12 mouse cellular contexts compared by ENCODE assay signal in the genomic region with DNA sequence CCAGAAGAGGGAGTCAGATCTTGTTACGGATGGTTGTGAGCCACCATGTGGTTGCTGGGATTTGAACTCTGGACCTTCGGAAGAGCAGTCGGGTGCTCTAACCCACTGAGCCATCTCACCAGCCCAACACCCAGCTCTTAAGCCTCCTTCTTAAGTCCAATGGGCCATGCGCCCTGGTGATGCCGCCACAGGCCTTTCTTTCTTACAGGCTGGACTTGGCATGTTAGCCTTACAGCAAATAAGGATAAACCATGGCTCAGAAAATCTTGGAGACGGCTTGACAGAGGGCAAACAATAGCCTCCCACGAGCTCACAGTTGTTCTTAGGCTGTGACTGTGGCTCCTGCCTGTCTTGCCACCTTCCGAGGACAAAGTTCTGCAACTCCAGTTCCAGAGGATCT. TPM values are rescaled to one million over a fixed set of nuclear protein-coding genes. Genes with fewer than 3 reads are reported as not detected.
DNase-seq lines count a peak whose midpoint lies in the region; ATAC-seq and TF ChIP-seq lines count a peak whose summit lies in the region.
"Not testable (repeated sequence)": the region's sequence is repeated elsewhere in the genome, so short reads cannot be mapped to it uniquely, and the experiment has no call there.
"Had no signal": no experiment of that assay in that cellular context is flagged by ENCODE, and none has a peak within 500 bp of the region (broad histone marks: within the 10 kb centered on the region; RNA-seq: fewer than 3 reads in every experiment).

No protein-coding gene starts in this region.

- not testable (repeated sequence) for H3K9me3 ChIP-seq in ES-Bruce4 (replicated peaks; ENCODE audit: control insufficient read depth, insufficient read depth, low read length, poor library complexity, severe bottlenecking); liver, embryonic 12.5 days (replicated peaks); lung, embryonic 16.5 days (ENCODE audit: control insufficient read depth, low read length); stomach, embryonic 15.5 days

- H3K79me2 ChIP-seq in heart, adult 2 months (replicated peaks; ENCODE audit: control insufficient read depth, insufficient read depth, low read length): not testable (repeated sequence)

- H3K27me3 ChIP-seq in ES-Bruce4 (ENCODE audit: control insufficient read depth, insufficient read depth, low read length, poor library complexity, severe bottlenecking); heart, adult 2 months (ENCODE audit: control insufficient read depth, insufficient read depth, low read length); kidney, adult 2 months (replicated peaks; ENCODE audit: control insufficient read depth, insufficient read depth, low read length); liver, embryonic 12.5 days (replicated peaks); lung, embryonic 16.5 days (ENCODE audit: control insufficient read depth, insufficient read depth, low read depth, low read length); stomach, embryonic 15.5 days (replicated peaks): not testable (repeated sequence)

- not testable (repeated sequence) for TF ChIP-seq EP300 in ES-Bruce4 (IDR thresholded peaks at IDR 0.05; ENCODE audit: insufficient read depth, low read depth, low read length); heart, adult 2 months (IDR thresholded peaks at IDR 0.05; ENCODE audit: insufficient read depth, low read depth, low read length)

- H3K4me3 ChIP-seq in ES-Bruce4 (ENCODE audit: low read depth, low read length); brown adipose tissue, adult 24 weeks (ENCODE audit: insufficient read depth, low read depth, low read length); heart, adult 2 months; kidney, adult 2 months (ENCODE audit: insufficient read depth, low read depth, low read length); liver, embryonic 12.5 days; lung, embryonic 16.5 days (ENCODE audit: low read length); stomach, embryonic 15.5 days (replicated peaks): not testable (repeated sequence)

- H3K4me2 ChIP-seq in liver, embryonic 12.5 days; lung, embryonic 16.5 days (ENCODE audit: low read depth, low read length); stomach, embryonic 15.5 days: not testable (repeated sequence)

- ATAC-seq in liver, embryonic 12.5 days; lung, embryonic 16.5 days (ENCODE audit: low read depth); stomach, embryonic 15.5 days (ENCODE audit: insufficient read depth, low FRiP score, low read depth): not testable (repeated sequence)

- not testable (repeated sequence) for H3K36me3 ChIP-seq in ES-Bruce4 (ENCODE audit: control insufficient read depth, insufficient read depth, low read length, poor library complexity, severe bottlenecking); heart, adult 2 months (ENCODE audit: control insufficient read depth, insufficient read depth, low read length); kidney, adult 2 months (ENCODE audit: control insufficient read depth, insufficient read depth, low read length); liver, embryonic 12.5 days; lung, embryonic 16.5 days (ENCODE audit: control insufficient read depth, insufficient read depth, low read length); stomach, embryonic 15.5 days

- H3K27ac ChIP-seq in ES-Bruce4 (ENCODE audit: insufficient read depth, low read length): peak overlapping the region; percentile 80
- peak overlapping the region; percentile 43 for H3K27ac ChIP-seq in brown adipose tissue, adult 24 weeks (replicated peaks; ENCODE audit: low read depth, low read length)
- H3K27ac ChIP-seq in heart, adult 2 months: peak overlapping the region; percentile 31; the same call in 1 of the 2 replicates
- H3K27ac ChIP-seq in kidney, adult 2 months (ENCODE audit: insufficient read depth, low read depth, low read length): peak overlapping the region; percentile 47
- peak overlapping the region; percentile 58 for H3K27ac ChIP-seq in liver, embryonic 12.5 days
- peak overlapping the region; percentile 31; the same call in 1 of the 2 replicates for H3K27ac ChIP-seq in lung, embryonic 16.5 days (ENCODE audit: low read length)
- peak overlapping the region; percentile 83 for H3K27ac ChIP-seq in stomach, embryonic 15.5 days

- not testable (repeated sequence) for DNase-seq in heart, adult 2 months; kidney, adult 2 months

- intact Hi-C loops in heart, adult 2 months (cut with DNase I): not testable (repeated sequence)

- not testable (repeated sequence) for TF ChIP-seq POLR2A in ES-Bruce4 (IDR thresholded peaks at IDR 0.05; ENCODE audit: insufficient read depth, low read length); heart, adult 2 months (IDR thresholded peaks at IDR 0.05; ENCODE audit: insufficient read depth, low read depth, low read length); kidney, adult 2 months (IDR thresholded peaks at IDR 0.05; ENCODE audit: low read depth, low read length)

- WGBS in heart, adult 2 months: 75% methylated on average over 7 of the region's 8 CpGs
- WGBS in kidney, adult 2 months: 66% methylated on average over 7 of the region's 8 CpGs
- 81% methylated on average over 7 of the region's 8 CpGs for WGBS in liver, embryonic 12.5 days (ENCODE audit: insufficient replicate concordance)
- WGBS in lung, embryonic 16.5 days: 70% methylated on average over 7 of the region's 8 CpGs
- 68% methylated on average over 7 of the region's 8 CpGs for WGBS in stomach, embryonic 15.5 days

- H3K4me1 ChIP-seq in ES-Bruce4 (ENCODE audit: control insufficient read depth, insufficient read depth, low read length); heart, adult 2 months (ENCODE audit: control insufficient read depth, insufficient read depth, low read length); kidney, adult 2 months (ENCODE audit: control insufficient read depth, insufficient read depth, low read length): not testable (repeated sequence)
- peaks cover 14% of the 10 kb centered on the region for H3K4me1 ChIP-seq in brown adipose tissue, adult 24 weeks (ENCODE audit: control insufficient read depth, insufficient read depth, insufficient read length, low read length)
- peaks cover 56% of the 10 kb centered on the region for H3K4me1 ChIP-seq in liver, embryonic 12.5 days
- peaks cover 22% of the 10 kb centered on the region for H3K4me1 ChIP-seq in lung, embryonic 16.5 days (replicated peaks; ENCODE audit: control insufficient read depth, insufficient read depth, low read length)
- H3K4me1 ChIP-seq in stomach, embryonic 15.5 days: peaks cover 22% of the 10 kb centered on the region

- H3K9ac ChIP-seq in ES-Bruce4 (ENCODE audit: low read depth, poor library complexity, severe bottlenecking); heart, adult 2 months (ENCODE audit: low read depth, low read length); liver, embryonic 12.5 days; lung, embryonic 16.5 days (ENCODE audit: low read length); stomach, embryonic 15.5 days: not testable (repeated sequence)

- not testable (repeated sequence) for TF ChIP-seq CTCF in ES-Bruce4 (IDR thresholded peaks at IDR 0.05; ENCODE audit: low read depth, low read length); heart, adult 2 months (IDR thresholded peaks at IDR 0.05); kidney, adult 2 months (conservative IDR thresholded peaks at IDR 0.05; ENCODE audit: insufficient read depth, insufficient read length, low read depth, low read length)

RNA-seq across cellular contexts. Expression of gene Pgd, which starts 3.4 kb away (rescaled TPM):
- 109 and 112 TPM in 2 replicates for polyA plus RNA-seq in ES-Bruce4 (2011; ENCODE audit: insufficient read depth, insufficient read length, low read depth, missing spikeins)
- 583 and 610 TPM in 2 replicates for polyA plus RNA-seq in brown adipose tissue, adult 24 weeks (2012; ENCODE audit: insufficient read depth, insufficient read length, missing spikeins)
- 10 to 100 TPM; 32.8 to 36.8 TPM for total RNA-seq in heart, adult 2 months (2021)
- 44.8 and 45.3 TPM in 2 replicates for polyA plus RNA-seq in heart, adult 2 months (2012; rRNA removed)
- polyA plus RNA-seq in kidney, adult 2 months (2012; rRNA removed): 122 and 126 TPM in 2 replicates
- 88.5 and 91.3 TPM in 2 replicates for polyA plus RNA-seq in liver, embryonic 12.5 days (2016; fragmentation: Nextera tagmentation; extraction: Ambion mirVana)
- polyA plus RNA-seq in lung, embryonic 16.5 days (2015; fragmentation: Nextera tagmentation; extraction: Ambion mirVana): 108 and 115 TPM in 2 replicates
- polyA plus RNA-seq in stomach, embryonic 15.5 days (2015; fragmentation: Nextera tagmentation; extraction: Ambion mirVana): 166 and 178 TPM in 2 replicates

RNA-seq across cellular contexts. Expression of gene Cenps, which starts 32.5 kb away (rescaled TPM):
- polyA plus RNA-seq in ES-Bruce4 (2011; ENCODE audit: insufficient read depth, insufficient read length, low read depth, missing spikeins): 26.5 and 35.7 TPM in 2 replicates
- not detected in 2 replicates for polyA plus RNA-seq in brown adipose tissue, adult 24 weeks (2012; ENCODE audit: insufficient read depth, insufficient read length, missing spikeins)
- 1 to 10 TPM; 7.4 to 8.3 TPM for total RNA-seq in heart, adult 2 months (2021)
- 0.85 and 0.96 TPM in 2 replicates for polyA plus RNA-seq in heart, adult 2 months (2012; rRNA removed)
- 0.75 and 1.1 TPM in 2 replicates for polyA plus RNA-seq in kidney, adult 2 months (2012; rRNA removed)
- polyA plus RNA-seq in liver, embryonic 12.5 days (2016; fragmentation: Nextera tagmentation; extraction: Ambion mirVana): 23.2 and 25.9 TPM in 2 replicates
- 32.7 and 35.5 TPM in 2 replicates for polyA plus RNA-seq in lung, embryonic 16.5 days (2015; fragmentation: Nextera tagmentation; extraction: Ambion mirVana)
- polyA plus RNA-seq in stomach, embryonic 15.5 days (2015; fragmentation: Nextera tagmentation; extraction: Ambion mirVana): 22.6 and 23.7 TPM in 2 replicates

RNA-seq across cellular contexts. Expression of gene Cort, which starts 43.4 kb away (rescaled TPM):
- 0.91 and 1.4 TPM in 2 replicates for polyA plus RNA-seq in ES-Bruce4 (2011; ENCODE audit: insufficient read depth, insufficient read length, low read depth, missing spikeins)
- polyA plus RNA-seq in brown adipose tissue, adult 24 weeks (2012; ENCODE audit: insufficient read depth, insufficient read length, missing spikeins): not detected in 2 replicates
- under 1 TPM; 0.52 to 0.59 TPM for total RNA-seq in heart, adult 2 months (2021)
- polyA plus RNA-seq in heart, adult 2 months (2012; rRNA removed): not detected in 2 replicates
- polyA plus RNA-seq in kidney, adult 2 months (2012; rRNA removed): not detected in 2 replicates
- 0.35 TPM in 1 of 2 replicates, not detected in the other for polyA plus RNA-seq in liver, embryonic 12.5 days (2016; fragmentation: Nextera tagmentation; extraction: Ambion mirVana)
- 0.44 TPM in 1 of 2 replicates, not detected in the other for polyA plus RNA-seq in lung, embryonic 16.5 days (2015; fragmentation: Nextera tagmentation; extraction: Ambion mirVana)
- 0.35 and 0.41 TPM in 2 replicates for polyA plus RNA-seq in stomach, embryonic 15.5 days (2015; fragmentation: Nextera tagmentation; extraction: Ambion mirVana)
- total RNA-seq: megakaryocyte-erythroid progenitor cell, adult 5-6 weeks had no signal
- polyA plus RNA-seq: heart, embryonic 13.5 days; liver, embryonic 14.5 days; midbrain, embryonic 14.5 days; neural tube, embryonic 11.5 days had no signal

Comparison
In these comparisons a context has a peak if more than half of its experiments do, and no peak if none do; other contexts are left out.
1. H3K27ac ChIP-seq: peak in every context shown above with its lines; median percentile 83 in stomach, embryonic 15.5 days; 80 in ES-Bruce4; 58 in liver, embryonic 12.5 days; 47 in kidney, adult 2 months; 43 in brown adipose tissue, adult 24 weeks; 31 in heart, adult 2 months; 31 in lung, embryonic 16.5 days.
2. RNA of gene Cenps, which starts 32.5 kb away (polyA plus RNA-seq): 32.7 to 35.5 TPM in lung, embryonic 16.5 days, 26.5 to 35.7 TPM in ES-Bruce4, 23.2 to 25.9 TPM in liver, embryonic 12.5 days and 22.6 to 23.7 TPM in stomach, embryonic 15.5 days; 0.75 to 1.1 TPM in kidney, adult 2 months, not detected in brown adipose tissue, adult 24 weeks and 0.85 to 0.96 TPM in heart, adult 2 months; every median in the first group is over 10 times any median in the second.